Mouse (Mus musculus): ENCODE measurements around the gene Farp1. TPM values are rescaled to one million over a fixed set of nuclear protein-coding genes. Genes with fewer than 3 reads are reported as not detected.

Farp1 gene
- polyA plus RNA-seq, 2 experiments: 43.3 to 78.5 TPM

DNA sequence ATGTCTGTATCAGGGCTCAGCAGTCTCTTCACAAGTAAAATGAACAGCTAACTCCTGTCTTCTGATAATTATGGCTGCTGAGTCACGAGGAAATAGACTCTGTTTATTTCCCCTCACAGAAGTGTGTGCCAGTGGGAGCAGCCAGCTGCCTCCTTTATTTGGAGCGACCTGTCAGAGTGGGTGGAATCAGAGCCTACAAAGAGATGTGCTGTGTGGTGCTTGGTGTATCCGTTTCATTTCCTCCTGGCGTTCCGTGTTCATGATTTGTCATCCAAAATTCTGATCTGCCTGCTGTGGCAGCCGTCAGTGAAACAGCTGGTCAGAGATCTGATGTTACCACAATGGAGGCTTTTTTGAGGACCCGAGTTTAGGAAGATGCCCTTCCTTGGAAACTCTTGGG, 47.3 kb downstream of the Farp1 start:
- Histone ChIP-seq H3K9ac (ENCODE audit: low read depth, low read length, severe bottlenecking) (no peak overlapping the region), H3K27ac (replicated peaks; ENCODE audit: low read depth, low read length) (no peak overlapping the region), H3K36me3 (ENCODE audit: control insufficient read depth, insufficient read depth, low read length) (peaks cover 23% of the 10 kb centered on the region), H3K4me3 (replicated peaks; ENCODE audit: low read length) (no peak overlapping the region), H3K4me2 (replicated peaks; ENCODE audit: low read depth, low read length, severe bottlenecking) (no peak overlapping the region), H3K4me1 (ENCODE audit: control insufficient read depth, insufficient read depth, low read length) (no peaks in the 10 kb centered on the region), H3K27me3 (ENCODE audit: control insufficient read depth, insufficient read depth, low read length) (no peaks in the 10 kb centered on the region), H3K9me3 (ENCODE audit: control insufficient read depth, low read length) (no peaks in the 10 kb centered on the region)
- ATAC-seq (ENCODE audit: low FRiP score, low read depth) (peak; percentile 44), DNase-seq (ENCODE audit: low spot score) (no peak)
- WGBS: 61% methylated on average over 7 of the region's 7 CpGs
- no peak for TF ChIP-seq POLR2A (IDR thresholded peaks at IDR 0.05; ENCODE audit: borderline replicate concordance, extremely low read depth, insufficient read depth, insufficient read length)

- DNase-seq (ENCODE audit: low spot score): no peak
- Histone ChIP-seq H3K9ac (ENCODE audit: low read depth, low read length, severe bottlenecking) (no peak overlapping the region), H3K36me3 (ENCODE audit: control insufficient read depth, insufficient read depth, low read length) (peaks cover 23% of the 10 kb centered on the region), H3K9me3 (ENCODE audit: control insufficient read depth, low read length) (no peaks in the 10 kb centered on the region), H3K4me3 (replicated peaks; ENCODE audit: low read length) (no peak overlapping the region), H3K27ac (replicated peaks; ENCODE audit: low read depth, low read length) (no peak overlapping the region), H3K4me1 (ENCODE audit: control insufficient read depth, insufficient read depth, low read length) (no peaks in the 10 kb centered on the region), H3K4me2 (replicated peaks; ENCODE audit: low read depth, low read length, severe bottlenecking) (no peak overlapping the region), H3K27me3 (ENCODE audit: control insufficient read depth, insufficient read depth, low read length) (no peaks in the 10 kb centered on the region)
- WGBS: 63% methylated on average over 2 of the region's 2 CpGs
- 0 out of 2 replicates have a peak, but pooled peaks have one; percentile 2 for ATAC-seq (ENCODE audit: low FRiP score, low read depth)
- no peak for TF ChIP-seq POLR2A (IDR thresholded peaks at IDR 0.05; ENCODE audit: borderline replicate concordance, extremely low read depth, insufficient read depth, insufficient read length)
Measured at GRCm38 (mm10) chr14:121082793-121083192, 47.8 kb downstream of the Farp1 start.

DNA sequence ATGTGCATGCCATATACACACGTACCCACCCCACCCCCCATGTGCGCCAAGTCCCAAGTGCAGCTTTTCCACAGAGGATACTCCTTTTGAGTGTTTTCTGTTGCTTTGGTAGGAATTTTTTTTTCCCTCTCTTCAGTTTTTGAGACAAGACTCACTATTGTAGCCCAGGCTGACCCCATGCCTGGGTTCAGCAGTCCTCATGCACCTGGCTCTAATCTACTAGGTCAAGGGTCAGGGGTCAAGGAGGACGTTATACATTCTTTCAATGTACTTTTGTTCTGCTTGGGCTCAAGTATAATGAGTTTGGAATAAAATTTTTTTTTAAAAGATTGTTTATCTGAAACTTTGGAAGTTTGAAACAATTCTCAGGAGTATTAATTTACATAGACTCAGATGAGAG, 48.4 kb downstream of the Farp1 start:
- Histone ChIP-seq H3K4me3 (replicated peaks; ENCODE audit: low read length) (no peak overlapping the region), H3K9ac (ENCODE audit: low read depth, low read length, severe bottlenecking) (no peak overlapping the region), H3K36me3 (ENCODE audit: control insufficient read depth, insufficient read depth, low read length) (peaks cover 23% of the 10 kb centered on the region), H3K9me3 (ENCODE audit: control insufficient read depth, low read length) (no peaks in the 10 kb centered on the region), H3K27ac (replicated peaks; ENCODE audit: low read depth, low read length) (no peak overlapping the region), H3K4me1 (ENCODE audit: control insufficient read depth, insufficient read depth, low read length) (no peaks in the 10 kb centered on the region), H3K4me2 (replicated peaks; ENCODE audit: low read depth, low read length, severe bottlenecking) (no peak overlapping the region), H3K27me3 (ENCODE audit: control insufficient read depth, insufficient read depth, low read length) (no peaks in the 10 kb centered on the region)
- ATAC-seq (ENCODE audit: low FRiP score, low read depth) (no peak), DNase-seq (ENCODE audit: low spot score) (no peak)
- 77% methylated on average over 3 of the region's 3 CpGs for WGBS
- TF ChIP-seq POLR2A (IDR thresholded peaks at IDR 0.05; ENCODE audit: borderline replicate concordance, extremely low read depth, insufficient read depth, insufficient read length): no peak

DNA sequence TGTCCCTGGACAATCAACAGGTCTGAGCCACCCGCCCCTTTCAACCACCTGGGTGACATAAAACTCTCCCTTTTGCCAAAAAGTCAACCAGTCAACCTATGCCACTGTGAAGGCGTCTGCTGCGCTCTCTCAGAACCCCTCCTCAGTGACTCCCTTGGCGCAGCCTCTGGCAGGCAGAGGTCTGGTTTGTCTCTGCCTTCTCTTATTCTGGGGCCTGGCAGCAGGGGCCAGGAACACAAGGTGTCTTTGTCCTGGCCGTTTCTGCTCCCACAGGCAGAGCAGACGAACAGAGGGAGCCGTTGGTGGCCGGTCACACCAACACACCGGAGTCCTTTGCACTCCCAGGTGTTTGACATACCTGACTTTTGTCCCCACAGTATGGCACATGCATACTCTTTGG, 57.5 kb downstream of the Farp1 start:
- DNase-seq (ENCODE audit: low spot score) (no peak), ATAC-seq (ENCODE audit: low FRiP score, low read depth) (no peak)
- H3K36me3 ChIP-seq (ENCODE audit: control insufficient read depth, insufficient read depth, low read length): peaks cover 16% of the 10 kb centered on the region
- no peaks in the 10 kb centered on the region for H3K9me3 ChIP-seq (ENCODE audit: control insufficient read depth, low read length)
- no peak overlapping the region for H3K9ac ChIP-seq (ENCODE audit: low read depth, low read length, severe bottlenecking)
- H3K27me3 ChIP-seq (ENCODE audit: control insufficient read depth, insufficient read depth, low read length): no peaks in the 10 kb centered on the region
- no peak for TF ChIP-seq POLR2A (IDR thresholded peaks at IDR 0.05; ENCODE audit: borderline replicate concordance, extremely low read depth, insufficient read depth, insufficient read length)
- H3K27ac ChIP-seq (replicated peaks; ENCODE audit: low read depth, low read length): peak overlapping the region; percentile 43; the same call in 1 of the 2 replicates
- H3K4me3 ChIP-seq (replicated peaks; ENCODE audit: low read length): no peak overlapping the region
- no peak overlapping the region; the same call in 1 of the 2 replicates for H3K4me2 ChIP-seq (replicated peaks; ENCODE audit: low read depth, low read length, severe bottlenecking)
- WGBS: 50% methylated on average over 9 of the region's 9 CpGs
- H3K4me1 ChIP-seq (ENCODE audit: control insufficient read depth, insufficient read depth, low read length): peaks cover 16% of the 10 kb centered on the region; the same call in 1 of the 2 replicates

DNA sequence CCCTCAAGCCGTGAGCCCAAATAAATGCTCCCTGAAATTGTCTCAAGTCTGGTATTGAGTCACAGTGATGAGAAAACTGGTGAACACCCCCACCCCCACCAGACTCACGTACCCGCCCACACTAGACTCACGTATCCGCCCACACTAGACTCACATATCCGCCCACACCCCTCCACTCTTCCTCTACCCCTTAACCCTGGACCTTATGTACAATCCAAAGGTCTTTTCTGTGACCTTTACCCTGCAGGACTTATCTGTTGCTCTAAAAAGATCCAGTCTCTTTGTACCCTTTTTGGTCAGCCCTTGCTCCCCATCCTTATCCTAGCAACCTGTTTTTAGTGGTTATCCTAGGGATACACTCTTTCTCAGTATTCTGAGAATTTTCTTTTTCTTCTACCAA, 58.9 kb downstream of the Farp1 start:
- ATAC-seq (ENCODE audit: low FRiP score, low read depth) (no peak), DNase-seq (ENCODE audit: low spot score) (no peak)
- 86% methylated on average over 6 of the region's 6 CpGs for WGBS
- H3K4me2 ChIP-seq (replicated peaks; ENCODE audit: low read depth, low read length, severe bottlenecking): no peak overlapping the region
- H3K4me3 ChIP-seq (replicated peaks; ENCODE audit: low read length): no peak overlapping the region
- H3K27me3 ChIP-seq (ENCODE audit: control insufficient read depth, insufficient read depth, low read length): no peaks in the 10 kb centered on the region
- H3K27ac ChIP-seq (replicated peaks; ENCODE audit: low read depth, low read length): no peak overlapping the region
- H3K9ac ChIP-seq (ENCODE audit: low read depth, low read length, severe bottlenecking): no peak overlapping the region
- H3K9me3 ChIP-seq (ENCODE audit: control insufficient read depth, low read length): no peaks in the 10 kb centered on the region
- H3K4me1 ChIP-seq (ENCODE audit: control insufficient read depth, insufficient read depth, low read length): peaks cover 25% of the 10 kb centered on the region; the same call in 1 of the 2 replicates
- H3K36me3 ChIP-seq (ENCODE audit: control insufficient read depth, insufficient read depth, low read length): peaks cover 14% of the 10 kb centered on the region
- no peak for TF ChIP-seq POLR2A (IDR thresholded peaks at IDR 0.05; ENCODE audit: borderline replicate concordance, extremely low read depth, insufficient read depth, insufficient read length)

Measured in limb, embryonic 14.5 days (tissue).